16 mouse cellular contexts compared by ENCODE assay signal in the genomic region with DNA sequence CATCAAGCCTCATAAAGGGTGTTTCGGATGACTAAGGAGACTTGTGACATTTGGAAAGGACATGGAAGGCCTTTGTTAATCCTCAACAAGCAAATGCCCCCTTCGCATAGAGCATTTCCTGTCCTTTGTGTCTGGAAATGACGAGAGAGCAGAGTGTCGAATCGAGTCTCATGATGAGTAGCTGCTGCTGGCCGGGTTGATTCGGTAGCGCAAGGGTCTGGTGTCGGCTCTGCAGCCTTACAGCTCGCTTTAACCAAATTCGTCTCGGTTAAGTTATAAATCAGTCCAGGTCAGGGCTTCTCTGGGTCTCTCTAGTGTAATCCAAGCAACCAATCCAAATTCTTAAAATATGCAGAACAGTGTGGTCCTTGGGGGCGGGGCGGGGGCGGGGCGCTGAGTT. TPM values are rescaled to one million over a fixed set of nuclear protein-coding genes. Genes with fewer than 3 reads are reported as not detected.
DNase-seq lines count a peak whose midpoint lies in the region; ATAC-seq lines count a peak whose summit lies in the region.
"Had no signal": no experiment of that assay in that cellular context is flagged by ENCODE, and none has a peak within 500 bp of the region (broad histone marks: within the 10 kb centered on the region; RNA-seq: fewer than 3 reads in every experiment).

No protein-coding gene starts in this region.

- H3K27ac ChIP-seq in heart, embryonic 12.5 days (ENCODE audit: poor library complexity, severe bottlenecking), result no peak overlapping the region
- H3K27ac ChIP-seq in limb, embryonic 11.5 days (replicated peaks; ENCODE audit: low read depth, low read length), result no peak overlapping the region

- WGBS in heart, embryonic 12.5 days, result 78% methylated on average over 16 of the region's 16 CpGs
- 69% methylated on average over 16 of the region's 16 CpGs for WGBS in limb, embryonic 11.5 days

- H3K4me1 ChIP-seq in heart, embryonic 12.5 days (replicated peaks), result peaks cover 10% of the 10 kb centered on the region
- peaks cover 3% of the 10 kb centered on the region; the same call in 1 of the 2 replicates for H3K4me1 ChIP-seq in limb, embryonic 11.5 days (ENCODE audit: control insufficient read depth, insufficient read depth, low read length)

- H3K9ac ChIP-seq in heart, embryonic 12.5 days, result no peak overlapping the region
- H3K9ac ChIP-seq in limb, embryonic 11.5 days (ENCODE audit: low read length), result no peak overlapping the region

- no peak for ATAC-seq in heart, embryonic 12.5 days (ENCODE audit: insufficient number of reproducible peaks, low FRiP score)
- 0 out of 2 replicates have a peak, but pooled peaks have one; percentile 26 for ATAC-seq in limb, embryonic 11.5 days (ENCODE audit: insufficient number of reproducible peaks, low FRiP score, low TSS enrichment, low read depth)
- ATAC-seq: forebrain, embryonic 14.5 days; intestine, embryonic 16.5 days had no signal

- no peaks in the 10 kb centered on the region for H3K9me3 ChIP-seq in heart, embryonic 12.5 days (replicated peaks)
- no peaks in the 10 kb centered on the region for H3K9me3 ChIP-seq in limb, embryonic 11.5 days (ENCODE audit: control insufficient read depth, low read length)

- H3K36me3 ChIP-seq in heart, embryonic 12.5 days, result no peaks in the 10 kb centered on the region
- no peaks in the 10 kb centered on the region for H3K36me3 ChIP-seq in limb, embryonic 11.5 days (ENCODE audit: control insufficient read depth, insufficient read depth, low read length)

- no peak overlapping the region for H3K4me2 ChIP-seq in heart, embryonic 12.5 days
- H3K4me2 ChIP-seq in limb, embryonic 11.5 days (ENCODE audit: low read depth, severe bottlenecking), result no peak overlapping the region

- peak; percentile 43 for DNase-seq in heart, adult 11 months
- peak; percentile 34 to 49 for DNase-seq in kidney, postnatal 4 days
- DNase-seq in kidney, postnatal 14 days, result no peak
- DNase-seq in R1 (ENCODE audit: low read depth, low spot score), result peak; percentile 48
- DNase-seq in limb, embryonic 11.5 days (ENCODE audit: low spot score), result no peak
- DNase-seq in urinary bladder, postnatal 10 days (ENCODE audit: low spot score), result no peak
- DNase-seq in left cerebral cortex, postnatal 10 days (ENCODE audit: extremely low spot score in 1 of 2, low spot score in 2 of 2), result no peak
- DNase-seq: adrenal gland, postnatal 10 days; cerebellum, adult 9-11 months; heart, postnatal 4 days; layer of hippocampus, postnatal 36 days; right cerebral cortex, postnatal 14 days; thymus, adult 18-20 months had no signal

- intact Hi-C loops in left cerebral cortex, postnatal 10 days (cut with DNase I), result no loop called here

- no peak overlapping the region for H3K4me3 ChIP-seq in heart, embryonic 12.5 days
- H3K4me3 ChIP-seq in limb, embryonic 11.5 days (ENCODE audit: low read depth, low read length), result no peak overlapping the region

- peaks cover 6% of the 10 kb centered on the region for H3K27me3 ChIP-seq in heart, embryonic 12.5 days (replicated peaks)
- H3K27me3 ChIP-seq in limb, embryonic 11.5 days (ENCODE audit: control insufficient read depth, insufficient read depth, low read length), result no peaks in the 10 kb centered on the region

RNA-seq across cellular contexts. Expression of a gene that starts 59.1 kb away (rescaled TPM):
- polyA plus RNA-seq in heart, embryonic 12.5 days (2016; fragmentation: Nextera tagmentation; extraction: Ambion mirVana), result 2.6 and 3.0 TPM in 2 replicates
- 4.3 and 5.1 TPM in 2 replicates for polyA plus RNA-seq in limb, embryonic 11.5 days (2014; fragmentation: Nextera tagmentation; extraction: Ambion mirVana)
- total RNA-seq in left cerebral cortex, postnatal 10 days (2021), result 1 to 10 TPM; 7.2 to 7.8 TPM

Comparison
In these comparisons a context has a peak if more than half of its experiments do, and no peak if none do; other contexts are left out.
1. DNase-seq: peak in heart, adult 11 months (single experiment), kidney, postnatal 4 days (2 of 2) and R1 (single experiment); none in kidney, postnatal 14 days (single experiment), limb, embryonic 11.5 days (single experiment), urinary bladder, postnatal 10 days (single experiment) and left cerebral cortex, postnatal 10 days (0 of 2).